Mouse (Mus musculus) embryonic facial prominence, embryonic 15.5 days (tissue): ENCODE measurements around the gene Ccdc152. TPM values are rescaled to one million over a fixed set of nuclear protein-coding genes. Genes with fewer than 3 reads are reported as not detected.

Experiments used
- polyA plus RNA-seq: library from polyadenylated mRNA; unstranded; fragments of >200 nt; fragmentation: Nextera tagmentation; extraction: Ambion mirVana; gene quantifications from 2 replicates; pipeline ENCODE4 v1.2.1, GENCODE M21; 2015

The Ccdc152 gene
- polyA plus RNA-seq, 1 experiment from 2014 or later, result not detected

Other genes starting within 250 kb of the Ccdc152 start
- gene Selenop, start 35.0 kb downstream of the Ccdc152 start, polyA plus RNA-seq, result 154 and 158 TPM in 2 replicates